Mouse (Mus musculus) mature B cell (primary cell): Measurements from ENCODE around the gene Krtap16-1.

Experiments
- in situ Hi-C: fragments of 300-500 bp; cut with MboI; formaldehyde crosslinking; loops from 2 replicates; pipeline ENCODE4 v1.14.3; 2019

The Krtap16-1 gene

GRCm38 (mm10) chr11:99986180-99986647 lies at the start of gene Krtap16-1:
Gene Krtap16-1 (minus strand): TSS chr11:99986597.
- in situ Hi-C loops: no loop called here

- in situ Hi-C loops: no loop called here
These were observed 43.4 kb upstream of the Krtap16-1 start, which contains the start of gene Krt33b for GRCm38 (mm10) chr11:100029768-100030167. Gene Krt33b (minus strand): TSS chr11:100029868.

DNA sequence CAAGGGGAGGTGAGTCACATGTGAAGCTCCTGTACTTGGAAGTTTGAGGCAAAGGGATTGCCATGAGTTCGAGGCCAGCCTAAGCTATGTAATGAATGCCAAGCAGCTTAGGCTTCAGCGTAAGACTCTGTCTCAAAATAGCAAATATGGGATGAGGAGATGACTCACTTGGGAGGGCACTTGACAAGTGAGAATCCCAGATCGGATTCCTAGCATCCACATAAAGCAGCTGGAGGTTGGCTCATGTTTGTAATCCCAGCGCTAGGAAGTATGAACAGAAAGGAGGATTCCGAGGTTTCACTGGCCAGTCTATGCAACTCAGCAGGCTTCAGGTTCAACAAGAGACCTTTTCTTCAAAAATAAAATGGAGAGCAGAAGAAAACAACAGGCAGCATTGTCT lies 35.0 kb upstream of the Krtap16-1 start:
- in situ Hi-C loops: no loop called here

DNA sequence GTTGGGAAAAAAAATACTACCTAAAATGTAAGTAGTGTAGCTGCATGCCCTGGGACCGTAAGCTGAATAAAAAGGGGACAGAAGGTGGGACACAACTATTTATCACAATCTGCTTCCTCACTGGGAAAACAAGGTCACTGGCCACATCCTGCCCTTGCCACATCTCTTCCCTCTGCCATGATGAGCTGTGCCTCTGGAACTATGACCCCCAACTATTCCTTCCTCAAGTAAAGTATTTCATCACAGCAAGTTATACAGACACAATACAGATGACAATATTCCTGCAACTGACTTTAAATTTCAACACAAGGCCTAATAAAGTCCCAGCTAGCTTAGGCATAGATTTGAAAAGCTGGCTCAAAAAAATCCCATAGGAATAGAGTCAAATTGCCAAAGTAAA lies 33.1 kb upstream of the Krtap16-1 start:
- in situ Hi-C loops: no loop called here

- in situ Hi-C loops: no loop called here
These were observed 29.7 kb upstream of the Krtap16-1 start, which contains the start of gene Krt33a for GRCm38 (mm10) chr11:100016112-100016511. Gene Krt33a (minus strand): TSS chr11:100016212.

DNA sequence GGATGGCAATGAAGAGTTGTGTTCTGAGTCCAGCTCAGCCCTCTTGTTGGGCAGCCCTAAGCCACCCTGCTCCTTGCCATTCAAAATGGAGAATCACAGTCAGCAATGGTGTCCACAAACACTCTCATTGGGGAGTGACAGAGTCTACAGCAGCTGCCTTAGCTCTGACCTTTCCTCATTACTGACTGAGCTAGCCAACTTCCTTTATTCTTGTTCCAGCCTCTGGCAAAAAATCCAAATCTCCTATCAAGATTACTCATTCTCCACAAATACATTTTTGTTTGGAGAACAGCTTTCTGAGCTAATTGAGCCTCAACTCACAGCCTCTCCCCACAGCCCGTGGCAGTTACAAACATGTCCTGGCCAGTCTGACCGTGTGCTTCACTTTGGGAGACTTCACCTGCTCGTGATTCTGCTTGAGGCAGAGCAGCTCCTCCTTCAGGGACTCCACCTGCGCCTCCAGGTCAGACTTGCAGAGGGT lies 27.3 kb upstream of the Krtap16-1 start:
- in situ Hi-C loops: no loop called here

DNA sequence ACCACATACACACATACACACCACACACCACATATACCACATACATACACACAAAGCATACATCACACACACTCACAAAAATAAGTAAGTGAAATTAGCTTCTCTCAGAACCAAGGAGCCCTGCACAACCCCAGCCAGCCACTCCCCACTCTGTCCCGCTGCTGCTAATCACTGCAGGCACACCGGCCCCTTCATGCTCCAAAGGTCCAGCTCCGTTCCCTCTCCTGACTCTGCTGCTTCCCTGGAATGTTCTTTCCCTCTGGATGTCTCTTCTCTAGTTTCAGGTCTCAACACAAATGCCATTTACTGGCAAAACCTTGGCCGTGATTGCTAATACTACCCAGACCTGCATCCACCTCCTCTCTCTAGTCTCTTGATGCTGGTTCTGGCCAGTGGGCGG lies 24.3 kb upstream of the Krtap16-1 start:
- in situ Hi-C loops: no loop called here

DNA sequence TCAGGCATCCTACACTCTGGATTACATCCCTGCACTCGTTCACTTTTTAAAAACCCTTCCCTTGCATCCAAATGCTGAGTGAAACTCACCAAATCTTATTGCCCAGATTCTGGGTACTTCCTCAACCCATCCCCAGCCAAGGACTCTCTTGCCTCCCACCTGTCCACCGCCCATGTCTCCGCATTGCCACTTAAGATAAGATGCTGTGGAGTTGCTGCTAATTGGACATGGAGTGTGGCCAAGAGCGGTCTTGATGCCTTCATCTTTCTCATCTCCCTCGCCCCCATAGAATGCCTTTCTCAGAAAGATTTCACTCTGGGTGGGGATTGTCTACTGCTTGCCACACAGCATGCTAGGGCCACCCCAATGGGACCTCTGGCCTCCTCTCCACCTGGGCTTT lies 21.9 kb upstream of the Krtap16-1 start:
- in situ Hi-C loops: no loop called here

DNA sequence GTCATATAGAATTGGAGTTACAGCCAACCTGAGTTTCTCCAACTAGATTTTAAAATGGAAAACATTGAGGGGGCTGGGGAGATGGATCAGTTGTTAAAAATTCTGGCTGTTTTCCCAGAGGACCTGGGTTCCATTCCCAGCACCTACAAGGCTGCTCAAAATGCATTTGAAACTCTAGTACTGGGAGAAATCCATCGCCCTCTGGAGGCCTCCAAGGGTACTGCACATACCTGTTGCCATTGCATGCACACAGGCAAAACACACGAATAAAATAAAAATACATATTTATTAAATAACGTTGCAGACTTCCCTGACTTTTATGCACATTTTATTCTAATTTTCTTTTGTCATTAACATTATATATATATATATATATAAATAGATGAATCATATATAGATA lies 20.2 kb upstream of the Krtap16-1 start:
- in situ Hi-C loops: no loop called here

DNA sequence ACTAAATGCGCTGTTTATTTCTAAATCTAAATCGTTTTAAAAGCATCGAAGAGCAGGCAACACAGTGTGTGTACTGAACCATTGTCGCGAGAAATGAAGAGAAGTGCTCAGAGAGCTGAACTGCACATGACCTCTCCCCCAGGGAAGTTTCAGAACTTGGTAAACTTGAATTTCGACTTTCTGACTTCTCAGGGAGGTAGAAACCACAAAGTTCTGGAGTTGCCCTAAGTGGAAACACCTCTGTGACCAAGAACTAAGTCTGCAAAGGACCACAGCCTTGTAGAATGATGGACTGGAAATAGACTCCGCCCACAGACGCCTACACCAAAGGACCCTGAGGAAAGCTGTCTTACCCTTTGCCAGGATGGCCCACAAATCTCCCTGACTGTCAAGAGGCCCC lies 19.5 kb upstream of the Krtap16-1 start:
- in situ Hi-C loops: no loop called here

- in situ Hi-C loops: no loop called here
These were observed 18.4 kb upstream of the Krtap16-1 start for GRCm38 (mm10) chr11:100004846-100005245.

GRCm38 (mm10) chr11:99999091-99999490 lies 12.7 kb upstream of the Krtap16-1 start:
- in situ Hi-C loops: no loop called here

- in situ Hi-C loops: no loop called here
These were observed 7.9 kb upstream of the Krtap16-1 start for GRCm38 (mm10) chr11:99994384-99994661.

DNA sequence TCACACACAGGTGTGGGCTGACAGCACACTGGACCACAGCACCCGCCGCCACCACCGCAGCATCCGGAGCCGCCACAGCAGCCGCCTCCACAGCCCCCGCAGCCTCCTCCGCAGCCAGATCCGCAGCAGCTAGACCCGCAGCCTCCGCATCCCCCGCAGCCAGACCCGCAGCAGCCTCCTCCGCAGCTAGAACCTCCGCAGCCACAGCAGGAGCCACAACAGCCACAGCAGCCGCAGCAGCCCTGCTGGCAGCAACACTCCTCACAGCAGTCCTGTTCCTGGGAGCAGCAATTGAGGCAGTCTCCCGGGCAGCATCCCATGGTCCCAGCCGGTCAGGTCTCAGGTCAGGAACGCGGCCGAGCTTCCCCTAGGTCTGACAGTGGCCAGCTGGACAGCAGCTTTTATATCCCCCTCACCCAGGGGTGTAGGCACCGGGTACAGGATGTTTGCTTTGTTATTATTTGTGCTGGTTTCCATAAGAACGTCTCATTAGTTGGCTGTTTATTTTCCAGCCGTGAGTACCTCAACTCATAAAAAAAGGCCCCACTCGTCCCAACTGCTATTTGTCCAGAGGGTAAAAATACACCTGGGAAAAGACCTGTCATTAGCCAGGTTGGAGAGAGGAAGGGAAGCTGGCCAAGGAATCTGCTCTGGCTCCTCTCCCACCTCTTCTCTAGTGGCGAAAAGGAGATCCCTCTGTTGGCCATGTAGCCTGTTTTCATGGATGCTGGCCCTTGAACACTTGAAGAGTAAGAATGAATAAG lies 7.4 kb upstream of the Krtap16-1 start, which contains the start of gene Krtap17-1:
Krtap17-1 (minus strand) TSS at position 375 of the 764 bp plus-strand sequence.
- in situ Hi-C loops: no loop called here

DNA sequence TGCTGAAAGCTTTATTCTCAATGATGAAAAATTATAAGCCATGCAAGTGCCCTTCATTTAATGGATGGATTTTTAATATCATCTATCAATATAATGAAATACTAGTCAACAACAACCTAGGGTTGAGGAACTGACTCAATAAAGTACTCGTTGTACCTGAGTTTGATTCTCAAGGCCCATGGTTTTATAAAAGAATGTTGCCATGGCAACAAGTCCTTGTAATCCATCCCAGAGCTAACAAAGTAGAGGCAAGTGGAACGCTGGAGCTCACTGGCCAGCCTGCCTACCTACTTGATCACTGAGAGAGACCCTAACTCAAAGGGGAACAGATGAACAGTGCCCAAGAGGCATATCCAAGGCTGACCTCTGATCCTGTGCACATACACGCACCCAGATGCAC lies 4.2 kb upstream of the Krtap16-1 start:
- in situ Hi-C loops: no loop called here

GRCm38 (mm10) chr11:99989881-99990405 lies 3.5 kb upstream of the Krtap16-1 start:
- in situ Hi-C loops: no loop called here

DNA sequence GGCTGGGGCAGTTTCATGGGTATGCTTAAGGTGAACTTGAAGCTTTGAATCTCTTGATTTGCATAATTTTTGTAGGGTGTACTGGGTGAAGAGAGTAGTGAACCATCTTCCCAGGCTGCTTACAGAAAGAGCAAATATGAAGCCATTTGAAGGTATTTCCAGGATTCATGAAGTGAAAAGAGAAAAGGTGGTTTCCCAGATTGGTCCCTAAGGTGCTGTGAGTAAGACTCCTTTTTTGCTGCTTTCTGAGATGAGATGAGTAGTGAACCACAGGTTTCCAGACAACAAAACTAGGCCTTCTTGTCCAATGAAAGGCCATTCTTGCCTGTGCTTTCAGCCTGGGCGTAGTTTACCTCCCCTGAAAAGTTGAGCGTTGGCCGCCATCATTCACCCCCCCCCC lies 2.1 kb upstream of the Krtap16-1 start:
- in situ Hi-C loops: no loop called here

GRCm38 (mm10) chr11:99985291-99986092 lies 905 bp downstream of the Krtap16-1 start:
- in situ Hi-C loops: no loop called here

- in situ Hi-C loops: no loop called here
These were observed 3.0 kb downstream of the Krtap16-1 start for GRCm38 (mm10) chr11:99983442-99983841.

DNA sequence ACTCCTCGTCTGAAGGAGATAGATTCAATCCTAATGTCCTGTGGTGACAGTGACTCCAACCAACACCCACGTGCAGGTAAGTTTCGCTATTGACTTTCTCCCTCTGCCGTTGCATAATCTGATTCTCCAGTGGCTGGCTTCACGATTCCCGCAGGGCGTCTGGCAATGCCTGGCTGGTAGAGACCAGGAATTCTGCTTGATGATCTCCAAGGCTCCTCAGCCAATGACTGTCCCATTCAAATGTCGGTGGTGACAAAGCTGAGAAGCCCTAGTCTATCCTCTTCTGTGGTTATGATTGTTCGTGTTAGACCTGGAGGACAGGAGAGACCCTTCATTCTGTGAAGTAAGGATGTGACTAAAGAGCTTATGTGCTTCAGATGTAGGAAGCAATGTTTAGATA lies 3.7 kb downstream of the Krtap16-1 start:
- in situ Hi-C loops: no loop called here

DNA sequence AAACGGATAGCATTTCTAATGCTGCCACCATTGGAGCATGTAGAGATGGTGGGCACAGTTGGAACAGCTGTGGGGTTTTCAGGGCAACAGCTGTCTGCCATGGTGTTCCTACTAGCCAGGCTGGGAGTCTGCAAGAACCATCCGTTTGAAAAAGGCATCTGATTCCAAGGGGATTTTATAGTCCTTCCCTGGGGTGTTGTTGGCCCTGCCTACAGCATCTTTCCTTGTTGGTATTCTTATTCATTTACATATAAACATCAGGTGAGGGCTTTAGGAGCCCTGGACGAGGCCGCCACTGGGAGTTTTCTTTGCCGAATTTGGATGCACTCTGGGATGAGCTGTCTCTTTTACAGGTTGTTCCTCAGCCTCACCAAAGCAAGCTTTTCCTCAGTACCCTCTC lies 7.4 kb downstream of the Krtap16-1 start, which contains the start of gene Krtap29-1:
Krtap29-1 (minus strand) TSS at position 101 of the 400 bp plus-strand sequence.
- in situ Hi-C loops: no loop called here

GRCm38 (mm10) chr11:99965961-99966360 lies 20.4 kb downstream of the Krtap16-1 start:
- in situ Hi-C loops: no loop called here

DNA sequence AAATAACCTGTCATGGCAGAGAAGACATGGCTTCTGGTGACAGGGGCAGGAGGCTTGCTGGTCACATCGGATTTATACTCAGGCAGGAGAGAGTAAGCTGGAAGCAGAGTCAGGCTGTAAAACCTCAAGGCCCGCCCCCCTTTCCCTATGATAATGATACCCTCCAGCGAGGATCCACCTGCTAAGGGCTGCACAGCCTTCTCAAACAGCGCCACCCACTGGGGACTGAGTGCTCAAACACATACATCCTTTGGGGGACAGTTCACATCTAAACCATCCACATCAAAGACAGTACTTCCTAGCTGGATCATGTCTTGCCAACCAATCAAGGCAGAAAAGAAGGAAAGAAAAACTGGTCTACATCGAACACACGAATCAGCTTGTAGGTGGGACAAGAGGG lies 22.2 kb downstream of the Krtap16-1 start:
- in situ Hi-C loops: no loop called here
